Mouse (Mus musculus): ENCODE data around the gene Psph.
A peak's percentile ranks its signal among the peaks of the same experiment; 100 is the strongest.

Gene Psph

GRCm38 (mm10) chr5:129731021-129731420, 56.2 kb downstream of the Psph start:
- no peak for DNase-seq (ENCODE audit: low spot score)

GRCm38 (mm10) chr5:129730344-129730743, 56.9 kb downstream of the Psph start:
- no peak for DNase-seq (ENCODE audit: low spot score)

- no peak for DNase-seq (ENCODE audit: low spot score)
These were observed 58.0 kb downstream of the Psph start for GRCm38 (mm10) chr5:129729286-129729685.

- DNase-seq (ENCODE audit: low spot score) = no peak
These were observed 60.5 kb downstream of the Psph start for GRCm38 (mm10) chr5:129726784-129727183.

GRCm38 (mm10) chr5:129725774-129726392, 61.4 kb downstream of the Psph start:
- no peak for DNase-seq (ENCODE audit: low spot score)

- peak; percentile 87 for DNase-seq (ENCODE audit: low spot score)
These were observed 62.1 kb downstream of the Psph start, which contains the start of gene Nipsnap2 for GRCm38 (mm10) chr5:129724834-129725773. Nipsnap2 (plus strand) TSS chr5:129725063.

GRCm38 (mm10) chr5:129724268-129724667, 63.0 kb downstream of the Psph start:
- no peak for DNase-seq (ENCODE audit: low spot score)

GRCm38 (mm10) chr5:129720176-129720575, 67.1 kb downstream of the Psph start:
- DNase-seq (ENCODE audit: low spot score) = no peak

GRCm38 (mm10) chr5:129717016-129717415, 70.2 kb downstream of the Psph start:
- no peak for DNase-seq (ENCODE audit: low spot score)

Data from layer of hippocampus, adult 9-10 months (tissue).